Mouse (Mus musculus): Measurements from ENCODE around the gene A630095N17Rik. TPM values are rescaled to one million over a fixed set of nuclear protein-coding genes. Genes with fewer than 3 reads are reported as not detected.

Gene A630095N17Rik
- total RNA-seq, 2 experiments from 2014 or later, result not detected

- no peak for DNase-seq (ENCODE audit: low spot score in 2 of 2)
Measured at GRCm38 (mm10) chr1:75215785-75216184, 16.1 kb downstream of the A630095N17Rik start.

- peak in 1 of 2 experiments; percentile 54 for DNase-seq (ENCODE audit: low spot score in 2 of 2)
Measured at GRCm38 (mm10) chr1:75214886-75215285, 17.0 kb downstream of the A630095N17Rik start.

- no peak for DNase-seq (ENCODE audit: low spot score in 2 of 2)
Measured at GRCm38 (mm10) chr1:75214442-75214841, 17.5 kb downstream of the A630095N17Rik start.

DNA sequence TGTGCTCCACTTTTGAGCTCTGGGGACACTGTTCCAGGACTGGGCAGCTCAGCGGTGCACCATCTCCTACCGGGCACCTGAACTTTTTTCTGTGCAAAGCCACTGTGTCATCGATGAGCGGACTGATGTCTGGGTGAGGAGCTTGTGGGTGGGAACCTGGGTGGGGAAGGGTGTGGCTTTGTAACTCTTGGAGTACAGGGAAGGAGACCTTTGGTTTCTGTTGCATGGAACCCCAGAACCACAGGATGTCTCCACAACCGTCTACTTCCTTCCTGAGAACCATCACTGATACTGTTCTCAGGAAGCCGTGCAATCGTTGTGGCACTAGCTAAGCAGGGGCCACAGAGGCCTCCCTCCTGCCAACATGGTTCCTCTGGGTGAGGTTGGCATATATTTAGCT lies 18.8 kb downstream of the A630095N17Rik start:
- DNase-seq (ENCODE audit: low spot score in 2 of 2), result no peak

GRCm38 (mm10) chr1:75212542-75212941 lies 19.4 kb downstream of the A630095N17Rik start:
- DNase-seq (ENCODE audit: low spot score in 2 of 2), result no peak

- no peak for DNase-seq (ENCODE audit: low spot score in 2 of 2)
Measured at GRCm38 (mm10) chr1:75211141-75211708, 20.7 kb downstream of the A630095N17Rik start.

DNA sequence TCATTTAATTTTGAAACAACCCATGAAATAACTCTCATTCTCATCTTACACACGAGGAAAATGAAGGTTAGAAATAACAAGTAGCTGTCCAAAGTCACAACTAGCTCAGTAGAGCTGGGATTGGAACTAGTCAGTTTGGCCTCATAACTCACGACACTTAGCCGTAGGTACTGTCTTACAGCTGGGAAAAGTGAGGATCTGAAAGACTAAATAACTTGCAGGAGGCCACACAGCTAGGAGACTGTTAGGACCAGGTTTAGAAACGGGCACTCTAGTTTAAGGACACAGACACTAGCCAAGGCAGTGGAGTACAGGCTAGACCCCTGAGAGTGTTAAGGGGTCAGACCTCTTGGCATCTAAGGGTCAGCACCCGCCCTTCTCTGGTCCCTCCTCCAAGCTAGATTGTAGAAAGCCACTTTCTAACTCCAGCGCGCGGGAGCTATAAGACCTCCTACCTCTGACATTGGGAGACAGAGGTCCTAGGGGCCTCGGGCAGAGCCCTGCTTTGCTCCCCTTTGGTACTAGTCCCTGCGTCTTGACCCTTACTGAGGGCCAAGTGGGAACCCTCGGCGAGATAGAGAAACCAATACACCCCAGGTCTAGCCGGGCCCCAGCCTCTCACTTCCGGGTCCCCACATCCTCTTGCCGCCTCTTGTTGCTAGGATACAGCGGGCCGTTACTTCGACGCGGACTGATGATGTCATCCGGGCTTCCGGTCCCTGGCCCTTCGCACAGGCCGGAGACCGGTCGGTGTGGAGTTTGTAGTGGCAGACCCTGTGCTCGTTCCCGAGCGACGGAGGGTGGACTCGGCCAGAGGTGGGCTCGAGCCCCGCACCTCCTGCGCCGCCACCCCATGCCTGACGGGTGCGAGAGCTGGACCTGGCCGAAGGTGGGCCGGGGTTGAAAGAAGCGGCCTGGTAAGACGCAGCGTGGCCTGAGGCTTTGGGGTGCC lies 21.5 kb downstream of the A630095N17Rik start, which contains the start of the genes Glb1l and Stk16:
TSS of gene Glb1l (minus strand) at position 678 of the 952 bp plus-strand sequence.
TSS of gene Stk16 (plus strand) at position 703 of the 952 bp plus-strand sequence.
- DNase-seq (ENCODE audit: low spot score in 2 of 2), result peak; percentile 98

DNA sequence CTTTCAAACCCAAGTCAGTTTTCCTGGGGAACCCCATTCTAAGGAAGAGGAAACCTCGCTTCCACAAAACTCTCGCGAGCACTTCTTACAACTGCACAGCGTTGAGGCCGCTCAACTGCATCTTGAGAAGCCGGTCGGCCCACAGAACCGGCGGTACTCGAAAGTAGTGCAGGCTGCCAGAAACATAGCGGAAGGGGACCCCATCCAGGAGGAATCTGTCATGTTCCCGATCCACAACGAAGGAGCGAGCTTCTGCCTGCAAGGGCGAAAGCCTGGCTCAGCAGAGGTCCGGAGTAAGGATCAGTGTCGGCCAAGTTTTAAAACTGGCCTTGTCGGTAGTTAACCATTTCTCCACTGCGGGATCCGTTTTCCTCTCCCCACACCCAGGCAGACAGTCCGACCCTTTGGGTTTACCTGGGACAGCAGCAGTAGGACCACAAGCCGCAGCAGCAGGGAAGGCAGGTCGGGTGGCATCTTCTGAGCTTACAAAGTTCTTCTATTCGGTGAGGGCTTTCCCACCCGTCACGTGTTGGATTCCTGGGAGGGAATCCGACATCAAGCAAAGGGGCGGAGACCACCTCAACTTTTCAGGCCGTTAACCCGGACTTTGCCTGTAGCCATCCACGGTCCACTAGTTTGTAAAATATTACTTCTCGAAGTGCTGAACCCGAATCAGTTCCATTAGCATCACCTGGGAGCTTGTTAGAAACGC lies 22.8 kb downstream of the A630095N17Rik start:
- no peak for DNase-seq (ENCODE audit: low spot score in 2 of 2)

DNA sequence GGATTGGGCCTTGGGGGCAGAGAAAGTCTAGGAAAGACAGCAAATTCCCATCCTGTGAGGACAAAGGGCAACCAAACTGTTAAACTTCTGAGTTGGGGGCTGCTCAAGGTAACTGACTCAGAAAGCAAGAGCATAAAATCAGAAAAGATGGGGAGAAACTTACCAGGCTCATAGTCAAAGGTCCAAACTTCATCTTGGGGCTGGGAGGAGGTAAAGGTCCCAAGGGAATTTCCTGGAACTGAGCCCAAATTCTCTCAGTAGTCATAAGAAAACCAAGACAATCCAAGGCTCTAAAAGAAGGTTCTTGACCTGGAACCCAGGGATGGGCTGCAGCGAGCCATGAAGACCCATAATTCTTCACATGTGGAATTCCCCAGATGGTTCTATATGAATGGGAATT lies 30.7 kb downstream of the A630095N17Rik start:
- DNase-seq (ENCODE audit: low spot score in 2 of 2), result no peak

GRCm38 (mm10) chr1:75192452-75192851 lies 39.5 kb downstream of the A630095N17Rik start:
- DNase-seq (ENCODE audit: low spot score in 2 of 2), result no peak

GRCm38 (mm10) chr1:75191622-75192402 lies 40.1 kb downstream of the A630095N17Rik start, which contains the start of the genes Ankzf1 and Atg9a:
Gene Ankzf1, plus strand, starts transcription at chr1:75192151.
Gene Atg9a, minus strand, starts transcription at chr1:75192196.
- peak; percentile 92 to 95 for DNase-seq (ENCODE audit: low spot score in 2 of 2)

- DNase-seq (ENCODE audit: low spot score in 2 of 2), result no peak
Measured at GRCm38 (mm10) chr1:75191258-75191621, 40.7 kb downstream of the A630095N17Rik start.

GRCm38 (mm10) chr1:75190577-75190976 lies 41.3 kb downstream of the A630095N17Rik start:
- no peak for DNase-seq (ENCODE audit: low spot score in 2 of 2)

GRCm38 (mm10) chr1:75187914-75188483 lies 43.9 kb downstream of the A630095N17Rik start:
- DNase-seq (ENCODE audit: low spot score in 2 of 2), result no peak

GRCm38 (mm10) chr1:75187126-75187525 lies 44.8 kb downstream of the A630095N17Rik start:
- DNase-seq (ENCODE audit: low spot score in 2 of 2), result no peak

DNA sequence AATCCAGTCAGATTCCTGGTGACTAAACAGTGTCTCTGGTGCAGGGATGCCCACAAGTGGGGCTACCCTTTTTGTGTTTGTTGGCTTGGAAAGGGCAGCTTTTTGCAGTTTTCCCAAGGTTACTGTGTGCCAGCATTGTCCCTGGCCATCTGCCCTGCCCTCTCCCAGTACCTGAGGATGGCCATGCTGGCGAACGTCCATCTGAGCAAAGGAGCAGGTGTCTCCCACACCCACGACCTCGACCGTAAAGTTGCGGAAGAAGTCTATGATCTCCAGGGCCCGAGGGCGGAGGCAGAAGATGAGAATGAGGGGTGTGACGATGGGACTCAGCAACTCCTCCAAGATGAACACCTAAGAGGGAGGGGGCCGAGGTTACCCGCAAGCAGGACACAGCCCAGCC lies 46.4 kb downstream of the A630095N17Rik start:
- DNase-seq (ENCODE audit: low spot score in 2 of 2), result no peak

GRCm38 (mm10) chr1:75182160-75182559 lies 49.7 kb downstream of the A630095N17Rik start:
- DNase-seq (ENCODE audit: low spot score in 2 of 2), result no peak

DNA sequence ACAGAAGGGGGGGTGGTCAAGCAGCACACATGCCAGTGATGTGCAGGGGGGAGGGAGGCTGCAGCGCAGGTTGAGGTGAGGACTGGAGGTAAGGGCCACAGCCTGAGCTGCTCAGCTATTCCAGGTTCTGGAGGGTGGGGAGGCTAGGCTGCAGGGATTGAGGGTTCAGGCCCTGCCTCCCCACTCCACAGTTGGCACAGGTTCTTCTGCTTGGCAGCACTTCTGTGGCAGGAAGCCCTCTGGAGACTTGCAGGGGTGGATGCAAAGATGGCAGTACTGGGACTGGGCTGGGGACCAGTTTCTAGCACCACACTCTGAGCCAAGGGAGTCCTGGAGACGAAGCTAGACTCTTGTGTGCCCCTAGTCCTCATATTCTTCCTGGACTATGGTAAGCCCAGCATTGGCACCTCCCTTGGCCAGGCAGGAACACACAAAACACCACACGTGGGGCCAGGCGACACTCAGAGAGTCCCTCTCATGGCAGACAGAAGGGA lies 50.5 kb downstream of the A630095N17Rik start:
- no peak for DNase-seq (ENCODE audit: low spot score in 2 of 2)

DNA sequence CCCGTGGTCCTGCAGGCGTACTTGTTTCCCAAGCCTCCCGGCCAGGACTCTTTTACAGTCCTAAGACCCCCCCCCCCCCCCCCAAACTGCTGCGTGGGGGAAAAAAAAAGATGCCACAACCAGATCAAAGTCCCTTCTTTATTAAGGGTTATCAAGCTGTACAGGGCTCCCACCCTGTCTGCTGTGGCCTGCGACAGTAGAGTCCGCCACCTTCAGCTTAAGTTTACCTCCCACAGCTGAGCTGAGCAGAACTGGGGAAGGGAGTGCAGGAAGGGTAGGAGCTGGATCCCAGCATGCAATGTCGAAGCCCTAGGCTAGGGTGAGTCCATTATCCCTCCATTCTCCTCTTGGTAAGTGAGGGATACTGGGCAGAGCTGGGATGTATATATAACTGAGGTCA lies 51.2 kb downstream of the A630095N17Rik start:
- no peak for DNase-seq (ENCODE audit: low spot score in 2 of 2)

GRCm38 (mm10) chr1:75180105-75180590 lies 51.8 kb downstream of the A630095N17Rik start, which contains the start of gene Abcb6:
Gene Abcb6, minus strand, starts transcription at chr1:75180392.
- DNase-seq (ENCODE audit: low spot score in 2 of 2), result peak; percentile 88 to 91

All from left cerebral cortex, adult 18-20 months (tissue).